Mouse (Mus musculus): ENCODE data around the gene Aifm2.

GRCm38 (mm10) chr10:61787541-61788313 is 72.7 kb downstream of the Aifm2 start:
- TF ChIP-seq CTCF (IDR thresholded peaks at IDR 0.05; ENCODE audit: borderline replicate concordance, insufficient read depth, low read depth, low read length), result no peak
- no peak for TF ChIP-seq POLR2A (IDR thresholded peaks at IDR 0.05; ENCODE audit: borderline replicate concordance, insufficient read depth, low read length)
